Mouse (Mus musculus) layer of hippocampus, postnatal 14 days (tissue): Measurements from ENCODE around the gene 4930562C15Rik. TPM values are rescaled to one million over a fixed set of nuclear protein-coding genes. Genes with fewer than 3 reads are reported as not detected.

Experiments
- DNase-seq, 2 experiments: peaks; one replicate each; pipeline ENCODE4 v3.0.0; 2021 to 2022; ENCODE audit warnings: low spot score in 2 of 2, mixed read lengths in 1 of 2
- total RNA-seq, 2 experiments: library from RNA; stranded (reverse); gene quantifications; 2 replicates each; pipeline ENCODE4 v1.2.3; 2021

4930562C15Rik gene
- total RNA-seq, 2 experiments from 2014 or later, result not detected

GRCm38 (mm10) chr16:4890201-4890709, 55.0 kb downstream of the 4930562C15Rik start:
- no peak for DNase-seq

- no peak for DNase-seq
Observed at GRCm38 (mm10) chr16:4892171-4892570, 57.0 kb downstream of the 4930562C15Rik start.

GRCm38 (mm10) chr16:4894201-4894908, 59.1 kb downstream of the 4930562C15Rik start:
- DNase-seq, result no peak

GRCm38 (mm10) chr16:4896249-4897027, 61.2 kb downstream of the 4930562C15Rik start:
- no peak for DNase-seq

- no peak for DNase-seq
Observed at GRCm38 (mm10) chr16:4897146-4897730, 62.0 kb downstream of the 4930562C15Rik start.

GRCm38 (mm10) chr16:4898881-4899280, 63.7 kb downstream of the 4930562C15Rik start:
- no peak for DNase-seq

GRCm38 (mm10) chr16:4899711-4900110, 64.5 kb downstream of the 4930562C15Rik start:
- DNase-seq, result no peak

GRCm38 (mm10) chr16:4901167-4901566, 66.0 kb downstream of the 4930562C15Rik start:
- DNase-seq, result no peak

- no peak for DNase-seq
Observed at GRCm38 (mm10) chr16:4902390-4902789, 67.2 kb downstream of the 4930562C15Rik start.

GRCm38 (mm10) chr16:4903491-4904102, 68.4 kb downstream of the 4930562C15Rik start:
- DNase-seq, result no peak

GRCm38 (mm10) chr16:4904878-4905277, 69.7 kb downstream of the 4930562C15Rik start:
- DNase-seq, result no peak

GRCm38 (mm10) chr16:4905591-4905990, 70.4 kb downstream of the 4930562C15Rik start:
- no peak for DNase-seq

GRCm38 (mm10) chr16:4906559-4906958, 71.3 kb downstream of the 4930562C15Rik start:
- no peak for DNase-seq

- DNase-seq, result no peak
Observed at GRCm38 (mm10) chr16:4907386-4907785, 72.2 kb downstream of the 4930562C15Rik start.

- DNase-seq, result no peak
Observed at GRCm38 (mm10) chr16:4907972-4908371, 72.8 kb downstream of the 4930562C15Rik start.

- DNase-seq, result no peak
Observed at GRCm38 (mm10) chr16:4909745-4910144, 74.5 kb downstream of the 4930562C15Rik start.

- no peak for DNase-seq
Observed at GRCm38 (mm10) chr16:4910758-4911157, 75.5 kb downstream of the 4930562C15Rik start.

GRCm38 (mm10) chr16:4912074-4912648, 76.9 kb downstream of the 4930562C15Rik start:
- no peak for DNase-seq

- no peak for DNase-seq
Observed at GRCm38 (mm10) chr16:4912907-4913782, 77.9 kb downstream of the 4930562C15Rik start.
